Mouse (Mus musculus) heart, adult 2 months (tissue): ENCODE measurements around the gene Nup210l.

ENCODE experiments used
- CTCF ChIP-seq: fragments of 200-600 bp; IDR thresholded peaks from 2 replicates; pipeline ENCODE4 v1.8.1; 2022; ENCODE audit warnings: antibody characterized with exemption, mild to moderate bottlenecking, moderate library complexity
- POLR2A ChIP-seq: fragments of 200-500 bp; IDR thresholded peaks from 2 replicates; pipeline ENCODE4 v1.6.1; 2011; ENCODE audit warnings: mild to moderate bottlenecking, low read depth, low read length, control low read depth; ENCODE audit not compliant: insufficient read depth

DNA sequence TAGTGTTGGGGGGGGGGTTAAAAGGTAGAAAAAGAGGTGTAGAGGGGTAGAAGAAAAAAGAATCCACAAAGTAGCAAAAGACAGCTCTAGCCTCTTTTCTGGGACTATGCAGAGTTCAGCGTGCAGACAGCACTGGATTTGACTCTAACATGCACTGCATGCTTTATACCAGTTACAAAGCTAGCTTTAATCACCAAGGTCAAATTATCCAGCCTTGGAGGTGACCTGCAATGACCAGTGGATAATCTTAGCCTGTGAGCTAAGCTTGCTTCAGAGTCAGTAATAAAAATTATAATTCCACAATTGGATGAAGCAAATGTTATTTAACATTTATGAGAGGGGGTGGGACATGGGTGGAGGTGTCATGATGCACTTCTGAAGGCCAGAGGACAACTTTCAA, 91.7 kb downstream of the Nup210l start:
- TF ChIP-seq CTCF (no peak), POLR2A (no peak)
